Mouse (Mus musculus) myocyte (in vitro differentiated cells): Measurements from ENCODE around the gene Ppp1r11. TPM values are rescaled to one million over a fixed set of nuclear protein-coding genes. Genes with fewer than 3 reads are reported as not detected.

Experiments used
- H3K27me3 ChIP-seq: one replicate; pipeline ENCODE4 v1.6.1; 2011; ENCODE audit not compliant: control insufficient read depth, insufficient read depth, insufficient read length
- H3K36me3 ChIP-seq: one replicate; pipeline ENCODE4 v1.6.1; 2011; ENCODE audit not compliant: control insufficient read depth, insufficient read depth
- H3K4me2 ChIP-seq: one replicate; pipeline ENCODE4 v1.6.1; 2011; ENCODE audit warnings: low read depth, control low read depth
- H3K4me3 ChIP-seq: one replicate; pipeline ENCODE4 v1.5.1; 2011; ENCODE audit warnings: mild to moderate bottlenecking, control low read depth, moderate library complexity
- H3K79me2 ChIP-seq: one replicate; pipeline ENCODE4 v1.6.1; 2011; ENCODE audit not compliant: control insufficient read depth, insufficient read depth
- H3ac ChIP-seq: one replicate; pipeline ENCODE4 v1.6.1; 2011; ENCODE audit not compliant: control insufficient read depth, insufficient read length
- CEBPB ChIP-seq: IDR thresholded peaks from 2 replicates; pipeline ENCODE4 v1.6.1; 2011; ENCODE audit warnings: mild to moderate bottlenecking, moderate library complexity; ENCODE audit not compliant: poor library complexity, insufficient read depth, severe bottlenecking
- E2F4 ChIP-seq: IDR thresholded peaks from one replicate; pipeline ENCODE4 v1.6.1; 2011; ENCODE audit warnings: mild to moderate bottlenecking, control low read depth, moderate library complexity; ENCODE audit not compliant: insufficient read depth
- MAX ChIP-seq: IDR thresholded peaks from one replicate; pipeline ENCODE4 v1.6.1; 2011; ENCODE audit warnings: low read depth, mild to moderate bottlenecking, control low read depth
- MYOD1 ChIP-seq, 3 experiments: IDR thresholded peaks; one replicate each; pipeline ENCODE4 v1.6.1; 2011; ENCODE audit warnings: control low read depth in 2 of 3, low read depth in 2 of 3, mild to moderate bottlenecking in 2 of 3, moderate library complexity in 1 of 3; ENCODE audit not compliant: insufficient read length in 2 of 3, control insufficient read depth in 1 of 3
- MYOG ChIP-seq, 3 experiments: IDR thresholded peaks; one replicate each; pipeline ENCODE4 v1.6.1; 2011; ENCODE audit warnings: control low read depth in 2 of 3, low read depth in 2 of 3, mild to moderate bottlenecking in 2 of 3; ENCODE audit not compliant: insufficient read length in 2 of 3, control insufficient read depth in 1 of 3, insufficient read depth in 1 of 3
- POLR2A ChIP-seq: IDR thresholded peaks from one replicate; pipeline ENCODE4 v1.6.1; 2011; ENCODE audit warnings: low read depth, mild to moderate bottlenecking, control low read depth, moderate library complexity; ENCODE audit not compliant: insufficient read length
- POLR2AphosphoS2 ChIP-seq: IDR thresholded peaks from one replicate; pipeline ENCODE4 v1.6.1; 2011; ENCODE audit warnings: low read depth, control low read depth; ENCODE audit not compliant: insufficient read length
- REST ChIP-seq: IDR thresholded peaks from one replicate; pipeline ENCODE4 v1.6.1; 2011; ENCODE audit warnings: mild to moderate bottlenecking, control low read depth, moderate library complexity; ENCODE audit not compliant: insufficient read depth, insufficient read length
- SRF ChIP-seq: IDR thresholded peaks from one replicate; pipeline ENCODE4 v1.6.1; 2011; ENCODE audit warnings: low read depth; ENCODE audit not compliant: control insufficient read depth, insufficient read length
- TCF12 ChIP-seq: IDR thresholded peaks from one replicate; pipeline ENCODE4 v1.6.1; 2011; ENCODE audit warnings: mild to moderate bottlenecking, control low read depth; ENCODE audit not compliant: poor library complexity, insufficient read depth, severe bottlenecking
- TCF3 ChIP-seq: IDR thresholded peaks from one replicate; pipeline ENCODE4 v1.6.1; 2011; ENCODE audit warnings: low read depth, control low read depth; ENCODE audit not compliant: insufficient read length
- USF1 ChIP-seq: IDR thresholded peaks from one replicate; pipeline ENCODE4 v1.6.1; 2011; ENCODE audit warnings: low read depth, mild to moderate bottlenecking, control low read depth, moderate library complexity
- polyA plus RNA-seq: library from polyadenylated mRNA; unstranded; fragments of >200 nt; fragmentation: generic; extraction: Trizol; gene quantifications from one replicate; pipeline ENCODE4 v1.2.1, GENCODE M21; 2012; ENCODE audit warnings: missing spikeins

The Ppp1r11 gene
- polyA plus RNA-seq, 1 experiment = 153 TPM

GRCm38 (mm10) chr17:36989437-36989836, 37.9 kb upstream of the Ppp1r11 start, which contains the start of gene H2-M5:
Gene H2-M5 (minus strand): TSS chr17:36989537.
- TF ChIP-seq MAX (no peak), SRF (no peak), USF1 (no peak), MYOG (IDR thresholded peaks at IDR 0.05; ENCODE audit: control insufficient read depth in 1 of 3, insufficient read depth in 1 of 3, insufficient read length in 2 of 3, low read depth in 2 of 3) (no peak), POLR2AphosphoS2 (no peak), REST (no peak), CEBPB (no peak), POLR2A (no peak), MYOD1 (IDR thresholded peaks at IDR 0.05; ENCODE audit: control insufficient read depth in 1 of 3, insufficient read length in 2 of 3, low read depth in 2 of 3) (no peak), TCF12 (no peak), TCF3 (no peak), E2F4 (no peak)
- peaks cover 33% of the 10 kb centered on the region for H3K27me3 ChIP-seq
- no peak within 1 kb of the TSS for H3K4me3 ChIP-seq

DNA sequence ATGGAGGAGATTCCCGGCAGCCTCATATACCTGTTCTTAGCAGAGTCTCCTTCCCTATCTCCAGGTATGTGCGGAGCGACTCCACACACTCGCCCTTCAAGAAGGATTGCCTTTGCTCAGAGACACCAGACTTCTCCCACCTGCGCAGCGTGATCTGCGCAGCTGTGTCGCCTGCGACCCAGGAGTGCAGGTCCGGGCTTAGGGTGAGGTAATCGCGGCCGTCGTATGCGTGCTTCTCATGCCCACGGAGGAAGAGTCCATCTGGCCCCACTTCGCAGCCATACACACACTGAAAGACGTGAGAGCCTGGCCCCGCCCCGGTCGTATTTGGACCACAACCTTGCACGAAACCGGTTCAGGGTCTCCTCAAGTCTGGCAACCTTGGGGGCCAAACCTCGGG, 36.9 kb upstream of the Ppp1r11 start:
- no peaks in the 10 kb centered on the region for H3K36me3 ChIP-seq
- no peak overlapping the region for H3K4me2 ChIP-seq
- TF ChIP-seq MYOD1 (IDR thresholded peaks at IDR 0.05; ENCODE audit: control insufficient read depth in 1 of 3, insufficient read length in 2 of 3, low read depth in 2 of 3) (no peak), CEBPB (no peak), TCF12 (no peak), SRF (no peak), E2F4 (no peak), POLR2A (no peak), TCF3 (no peak), MAX (no peak), USF1 (no peak), REST (no peak), MYOG (IDR thresholded peaks at IDR 0.05; ENCODE audit: control insufficient read depth in 1 of 3, insufficient read depth in 1 of 3, insufficient read length in 2 of 3, low read depth in 2 of 3) (no peak), POLR2AphosphoS2 (no peak)
- no peak overlapping the region for H3ac ChIP-seq
- H3K4me3 ChIP-seq = no peak overlapping the region
- no peaks in the 10 kb centered on the region for H3K79me2 ChIP-seq
- peaks cover 33% of the 10 kb centered on the region for H3K27me3 ChIP-seq

More at GRCm38 (mm10) chr17:36989437-36989836, 37.9 kb upstream of the Ppp1r11 start, which contains the start of gene H2-M5:
- Histone ChIP-seq H3K36me3 (no peaks in the 10 kb centered on the region), H3ac (no peak within 1 kb of the TSS), H3K79me2 (no peaks in the 10 kb centered on the region), H3K4me2 (no peak within 1 kb of the TSS)

DNA sequence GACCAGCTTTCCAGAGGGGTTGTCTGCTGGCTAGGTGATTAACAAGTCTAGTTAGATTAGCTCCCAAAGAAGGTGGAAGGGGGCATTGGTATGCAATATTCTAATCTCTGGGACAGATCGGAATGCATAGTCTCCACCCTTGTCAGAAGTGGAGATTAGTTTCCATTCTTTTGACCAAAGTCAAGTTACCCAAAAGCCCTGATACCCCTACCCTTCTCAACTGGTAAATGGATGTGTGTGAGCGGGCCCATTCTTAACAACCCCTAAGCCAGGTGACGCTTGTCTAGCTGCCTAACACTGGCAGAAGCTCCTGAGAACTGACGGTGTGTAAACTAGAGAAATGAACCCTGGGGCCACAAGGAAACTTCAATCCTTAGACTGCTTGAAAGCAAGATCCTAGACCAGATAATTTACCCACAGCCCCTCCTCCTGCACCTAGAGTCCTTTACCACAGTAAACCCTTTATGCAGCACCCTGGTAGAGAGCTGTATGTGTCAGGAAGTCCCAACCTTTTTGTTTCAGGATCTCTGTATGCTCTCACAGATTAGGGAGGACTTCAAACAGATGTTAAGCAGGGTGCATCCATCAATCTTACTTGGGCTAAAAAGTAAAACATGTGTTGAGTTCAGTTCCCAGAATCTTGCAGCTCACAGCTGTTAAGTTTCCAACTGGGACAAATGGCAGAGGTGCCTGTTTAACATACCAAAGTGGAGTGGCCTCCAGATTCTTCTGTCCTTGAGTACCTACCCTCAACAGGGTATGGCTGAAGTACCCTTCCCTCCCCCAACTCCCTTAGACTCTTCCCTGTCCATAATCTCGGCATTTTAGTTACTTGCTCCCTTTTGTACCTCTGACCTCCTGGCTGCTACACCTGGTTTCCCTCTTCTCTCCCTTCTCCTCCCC, 31.0 kb upstream of the Ppp1r11 start:
- Histone ChIP-seq H3K4me3 (no peak overlapping the region), H3K36me3 (no peaks in the 10 kb centered on the region), H3K27me3 (peaks cover 30% of the 10 kb centered on the region), H3K4me2 (no peak overlapping the region), H3ac (no peak overlapping the region), H3K79me2 (no peaks in the 10 kb centered on the region)
- no peak for TF ChIP-seq POLR2AphosphoS2
- TF ChIP-seq TCF12 = no peak
- no peak for TF ChIP-seq MAX
- TF ChIP-seq REST = no peak
- TF ChIP-seq MYOG (IDR thresholded peaks at IDR 0.05; ENCODE audit: control insufficient read depth in 1 of 3, insufficient read depth in 1 of 3, insufficient read length in 2 of 3, low read depth in 2 of 3) = no peak

DNA sequence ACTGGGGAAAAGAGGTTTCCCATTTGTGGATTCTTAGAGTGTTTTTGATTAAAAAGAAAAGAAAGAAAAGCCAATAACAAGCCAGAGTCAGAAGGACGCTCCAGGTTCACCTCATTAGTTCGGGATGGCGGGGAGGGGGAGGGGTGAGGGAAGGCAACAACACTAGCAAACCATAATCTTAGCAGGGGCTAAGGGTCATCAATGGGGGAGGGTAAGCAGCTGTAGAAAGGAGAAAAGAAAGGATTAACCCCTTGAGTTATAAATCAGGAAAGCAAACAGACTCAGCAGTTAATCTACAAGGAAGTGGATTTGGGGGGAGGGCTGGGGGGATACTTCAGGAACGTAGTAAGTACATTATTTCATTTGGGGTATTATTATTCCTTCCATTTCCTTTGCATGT, 30.3 kb upstream of the Ppp1r11 start:
- Histone ChIP-seq H3K4me3 (no peak overlapping the region), H3K36me3 (no peaks in the 10 kb centered on the region)

More for the DNA sequence above, 30.3 kb upstream of the Ppp1r11 start:
- Histone ChIP-seq H3ac (no peak overlapping the region), H3K4me2 (peak overlapping the region; percentile 3), H3K79me2 (no peaks in the 10 kb centered on the region), H3K27me3 (peaks cover 25% of the 10 kb centered on the region)
- no peak for TF ChIP-seq TCF12
- TF ChIP-seq E2F4 = no peak
- TF ChIP-seq SRF = no peak
- no peak for TF ChIP-seq MYOD1 (IDR thresholded peaks at IDR 0.05; ENCODE audit: control insufficient read depth in 1 of 3, insufficient read length in 2 of 3, low read depth in 2 of 3)
- TF ChIP-seq CEBPB = no peak
